Mouse (Mus musculus): ENCODE measurements around the gene Asb6. TPM values are rescaled to one million over a fixed set of nuclear protein-coding genes. Genes with fewer than 3 reads are reported as not detected.

The Asb6 gene
- polyA plus RNA-seq, 1 experiment from 2014 or later = 36.4 TPM

Other genes starting within 250 kb of the Asb6 start
- 0.47 and 0.67 TPM in 2 replicates for gene Cstad, start 235.3 kb downstream of the Asb6 start, polyA plus RNA-seq (2016; fragmentation: Nextera tagmentation; extraction: Ambion mirVana)
- 4.2 and 4.5 TPM in 2 replicates for gene 1700001O22Rik, start 26.7 kb downstream of the Asb6 start, polyA plus RNA-seq (2016; fragmentation: Nextera tagmentation; extraction: Ambion mirVana)
- 101 and 104 TPM in 2 replicates for gene Ntmt1, start 22.5 kb downstream of the Asb6 start, polyA plus RNA-seq (2016; fragmentation: Nextera tagmentation; extraction: Ambion mirVana)
- gene Prrx2, start 4.6 kb upstream of the Asb6 start, polyA plus RNA-seq (2016; fragmentation: Nextera tagmentation; extraction: Ambion mirVana) = 16.0 and 19.8 TPM in 2 replicates
- 2.5 and 2.7 TPM in 2 replicates for gene Ptges, start 99.5 kb upstream of the Asb6 start, polyA plus RNA-seq (2016; fragmentation: Nextera tagmentation; extraction: Ambion mirVana)
- 24.1 and 27.3 TPM in 2 replicates for gene Tor1b, start 122.6 kb upstream of the Asb6 start, polyA plus RNA-seq (2016; fragmentation: Nextera tagmentation; extraction: Ambion mirVana)
- gene Tor1a, start 137.6 kb upstream of the Asb6 start, polyA plus RNA-seq (2016; fragmentation: Nextera tagmentation; extraction: Ambion mirVana) = 85.4 and 86.1 TPM in 2 replicates
- gene BC005624, start 151.9 kb upstream of the Asb6 start, polyA plus RNA-seq (2016; fragmentation: Nextera tagmentation; extraction: Ambion mirVana) = 66.6 and 70.5 TPM in 2 replicates
- gene Usp20, start 151.9 kb upstream of the Asb6 start, polyA plus RNA-seq (2016; fragmentation: Nextera tagmentation; extraction: Ambion mirVana) = 29.5 and 30.6 TPM in 2 replicates

Data from forebrain, embryonic 12.5 days (tissue).